Mouse (Mus musculus): ENCODE measurements around the gene Sytl1. TPM values are rescaled to one million over a fixed set of nuclear protein-coding genes. Genes with fewer than 3 reads are reported as not detected.

Sytl1 gene
- polyA plus RNA-seq (2021; fragmentation: Nextera tagmentation), result 0.46 and 0.48 TPM in 2 replicates
- long read RNA-seq, experiment 1, partial matches to known transcripts, result 1 of 2 reads
- long read RNA-seq, experiment 1, other reads (novel, unspliced or antisense), result 0 of 2 reads
- long read RNA-seq, experiment 2, partial matches to known transcripts, result 1 of 6 reads
- long read RNA-seq, experiment 2, other reads (novel, unspliced or antisense), result 2 of 6 reads

DNA sequence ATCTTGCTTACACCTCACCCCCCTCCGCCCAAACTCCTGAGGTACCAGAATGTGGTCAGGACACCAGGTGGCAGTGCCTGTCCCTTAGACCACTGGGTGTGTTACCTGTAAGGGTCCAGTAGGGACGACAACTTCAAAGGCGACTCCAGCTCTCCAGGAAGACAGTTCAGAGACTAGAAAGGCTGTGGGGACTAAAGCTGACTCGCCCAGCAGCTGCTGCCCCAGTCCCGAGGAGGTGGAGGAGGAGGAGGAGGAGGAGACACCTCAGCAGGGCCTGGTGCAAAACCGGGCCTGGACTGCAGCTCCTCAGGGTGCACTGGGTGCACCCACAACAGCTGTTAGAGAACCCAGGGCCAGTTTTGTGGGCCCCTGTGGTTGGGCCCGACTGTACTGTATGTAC lies at the start of gene Sytl1:
Sytl1 (minus strand) TSS at position 232 of the 400 bp plus-strand sequence.

DNA sequence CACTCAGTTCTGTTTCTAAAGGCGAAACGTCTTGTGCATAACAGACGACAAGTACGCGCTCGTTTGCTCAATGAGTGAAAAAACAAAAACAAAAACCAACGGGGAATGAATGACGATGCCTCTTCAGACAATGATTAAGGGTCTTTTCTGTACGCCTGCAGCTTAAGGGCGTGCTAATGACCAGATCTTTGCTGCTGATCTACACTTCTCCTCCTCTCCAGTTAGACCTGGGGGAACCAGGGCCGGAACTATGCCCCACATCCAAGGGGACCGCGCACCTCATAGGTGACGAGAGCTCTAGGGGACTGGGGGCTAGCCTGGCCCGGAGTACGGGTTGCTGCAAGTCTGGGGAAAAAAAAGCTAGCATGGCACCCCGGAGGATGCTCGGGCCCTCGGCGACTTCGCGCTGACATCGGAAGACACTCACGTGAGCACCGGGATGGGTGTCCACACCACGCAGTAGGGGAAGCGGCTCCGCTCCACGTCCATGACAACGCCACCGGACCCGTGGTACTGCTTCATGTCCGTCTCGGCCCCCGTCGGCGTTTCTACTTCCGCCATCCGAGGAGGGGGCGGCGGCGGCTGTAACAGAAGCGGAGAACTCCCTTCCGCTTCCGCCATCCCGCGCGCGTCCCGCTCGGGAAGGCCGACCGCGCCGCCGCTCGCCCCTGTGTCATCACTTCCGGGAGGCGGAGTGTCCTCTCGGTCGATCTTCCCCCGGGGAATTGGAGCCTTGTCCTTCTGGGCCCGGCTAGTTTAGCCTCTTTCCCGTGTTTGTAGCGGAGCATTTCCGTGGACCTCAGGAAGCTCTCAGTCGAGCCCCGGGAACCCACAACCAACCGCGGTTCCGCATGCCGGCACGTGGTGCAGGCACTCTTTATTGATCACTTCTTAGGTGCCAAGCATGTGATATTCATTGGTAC lies 14.5 kb upstream of the Sytl1 start, which contains the start of gene Tmem222:
Tmem222 (minus strand) TSS at position 689 of the 923 bp plus-strand sequence.

DNA sequence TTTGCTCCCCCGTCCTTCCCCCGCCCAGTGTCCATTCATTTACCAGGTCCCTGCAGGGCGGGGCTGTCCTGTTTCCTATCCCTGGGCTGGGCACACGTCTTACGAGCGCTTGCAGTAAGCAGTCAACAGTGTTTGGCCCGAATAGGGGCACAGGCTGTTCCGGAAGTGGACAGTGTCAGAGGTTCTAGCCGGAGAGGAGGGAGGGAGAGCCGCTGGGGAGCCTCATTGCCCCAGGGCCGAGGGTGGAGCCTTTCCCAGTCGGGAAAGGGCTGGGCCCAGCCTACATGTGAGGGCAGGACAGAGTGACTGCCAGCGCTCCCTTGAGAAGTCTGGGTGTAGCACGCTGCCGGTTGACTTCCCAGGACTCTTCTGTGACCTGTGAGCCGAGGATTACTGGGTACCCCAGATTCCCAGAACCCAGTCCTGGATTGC lies 22.4 kb downstream of the Sytl1 start, which contains the start of gene Map3k6:
Map3k6 (plus strand) TSS at position 329 of the 432 bp plus-strand sequence.

DNA sequence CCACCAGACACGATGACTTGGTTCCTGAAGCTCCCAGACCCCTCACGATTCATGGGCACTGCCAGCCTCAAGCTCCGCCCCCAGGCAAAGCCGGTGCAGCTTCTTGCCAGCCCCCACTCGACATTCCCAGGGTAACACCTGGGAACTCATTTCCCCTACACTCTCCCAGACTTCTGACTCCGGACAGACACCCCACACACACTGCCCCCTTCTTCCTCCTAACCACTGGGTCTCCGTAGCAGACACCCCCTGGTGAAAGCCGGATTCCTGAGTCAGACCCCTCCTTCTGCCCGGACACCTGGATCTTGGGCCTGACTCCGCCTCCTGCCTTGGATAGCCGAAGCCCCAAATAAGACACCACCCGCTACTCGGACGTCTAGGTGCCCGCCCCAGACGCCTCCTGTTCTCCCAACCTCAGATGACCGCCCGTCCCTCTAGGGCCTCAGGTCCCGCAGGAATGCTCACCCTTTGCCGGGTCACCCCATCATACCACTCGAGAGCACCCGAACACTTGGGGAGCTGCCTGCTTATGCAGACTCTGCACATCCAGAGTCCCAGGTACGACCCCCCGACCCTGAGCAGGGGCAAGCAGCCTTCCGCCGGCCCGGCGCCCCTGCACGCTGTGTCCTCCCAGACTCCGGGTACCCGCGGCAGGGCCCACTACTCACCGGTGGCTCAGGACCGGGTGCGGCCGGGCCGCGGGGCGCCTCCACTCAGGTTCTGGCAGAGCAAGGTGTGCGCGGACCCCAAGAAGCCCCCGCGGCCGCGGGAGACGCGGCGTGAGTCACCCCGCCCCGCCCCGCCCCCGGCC lies 51.0 kb downstream of the Sytl1 start, which contains the start of the genes Cd164l2 and Gpr3:
Cd164l2 (plus strand) TSS at position 381 of the 811 bp plus-strand sequence.
Gpr3 (minus strand) TSS at position 786 of the 811 bp plus-strand sequence.

Other genes starting within 250 kb of the Sytl1 start
- gene Wasf2, start 132.6 kb downstream of the Sytl1 start, polyA plus RNA-seq (2021; fragmentation: Nextera tagmentation), result 43.2 and 45.3 TPM in 2 replicates
- gene Cd164l2, start 51.0 kb downstream of the Sytl1 start, polyA plus RNA-seq (2021; fragmentation: Nextera tagmentation), result 4.8 and 5.5 TPM in 2 replicates
- gene Gpr3, start 50.6 kb downstream of the Sytl1 start, polyA plus RNA-seq (2021; fragmentation: Nextera tagmentation), result 7.1 and 11.2 TPM in 2 replicates
- 2.6 and 4.7 TPM in 2 replicates for gene Map3k6, start 22.3 kb downstream of the Sytl1 start, polyA plus RNA-seq (2021; fragmentation: Nextera tagmentation)
- 183 and 192 TPM in 2 replicates for gene Tmem222, start 14.7 kb upstream of the Sytl1 start, polyA plus RNA-seq (2021; fragmentation: Nextera tagmentation)
- 6.5 and 6.9 TPM in 2 replicates for gene Wdtc1, start 90.4 kb upstream of the Sytl1 start, polyA plus RNA-seq (2021; fragmentation: Nextera tagmentation)
- gene Slc9a1, start 106.6 kb upstream of the Sytl1 start, polyA plus RNA-seq (2021; fragmentation: Nextera tagmentation), result 10.5 and 11.0 TPM in 2 replicates
- gene Tent5b, start 217.0 kb upstream of the Sytl1 start, polyA plus RNA-seq (2021; fragmentation: Nextera tagmentation), result 0.15 and 0.21 TPM in 2 replicates
- 23.5 and 24.8 TPM in 2 replicates for gene Trnp1, start 235.4 kb upstream of the Sytl1 start, polyA plus RNA-seq (2021; fragmentation: Nextera tagmentation)